Mouse (Mus musculus) left cerebral cortex, postnatal 14 days (tissue): ENCODE results near the gene Fbrs. TPM values are rescaled to one million over a fixed set of nuclear protein-coding genes. Genes with fewer than 3 reads are reported as not detected.
"Not testable (repeated sequence)": the region's sequence is repeated elsewhere in the genome, so short reads cannot be mapped to it uniquely, and the experiment has no call there.

Experiments
- DNase-seq, 2 experiments: peaks; one replicate each; pipeline ENCODE4 v3.0.0; 2021 to 2022; ENCODE audit warnings: low spot score in 2 of 2, mixed read lengths in 1 of 2
- intact Hi-C: fragments of 180-260 bp; cut with DNase I; formaldehyde crosslinking; loops from one replicate; pipeline ENCODE4 v1.15.1; 2025
- total RNA-seq, 2 experiments: library from RNA; stranded (reverse); gene quantifications; 2 replicates each; pipeline ENCODE4 v1.2.3; 2021

The Fbrs gene
- total RNA-seq, 2 experiments from 2014 or later: 52.9 to 66.0 TPM

GRCm38 (mm10) chr7:127473705-127474104 lies 5.3 kb upstream of the Fbrs start:
- intact Hi-C loops: loop anchor here (5.0 kb wide), 1 partner anchor 111 kb away; no protein-coding TSS in a partner anchor
- peak in 1 of 2 experiments; percentile 15 for DNase-seq

GRCm38 (mm10) chr7:127474378-127475070 lies 4.5 kb upstream of the Fbrs start:
- no peak for DNase-seq

GRCm38 (mm10) chr7:127475186-127475740 lies 3.7 kb upstream of the Fbrs start:
- intact Hi-C loops: loop anchor here (5.0 kb wide), 1 partner anchor 213 kb away; the partner anchor contains the start of gene Dctpp1
- DNase-seq: no peak

More at GRCm38 (mm10) chr7:127474378-127475070, 4.5 kb upstream of the Fbrs start:
- intact Hi-C loops: loop anchor here (5.0 kb wide), 2 partner anchors 112 to 212 kb away; partner anchors contain the start of gene Dctpp1

GRCm38 (mm10) chr7:127476336-127476735 lies 2.7 kb upstream of the Fbrs start:
- intact Hi-C loops: loop anchor here (5.0 kb wide), 1 partner anchor 214 kb away; the partner anchor contains the start of gene Dctpp1
- DNase-seq: no peak

GRCm38 (mm10) chr7:127476855-127477254 lies 2.1 kb upstream of the Fbrs start:
- no peak for DNase-seq
- intact Hi-C loops: loop anchor here (5.0 kb wide), 1 partner anchor 215 kb away; the partner anchor contains the start of gene Dctpp1

- peak; percentile 99 to 100 for DNase-seq
- intact Hi-C loops: loop anchor here (5.0 kb wide), 1 partner anchor 216 kb away; the partner anchor contains the start of gene Dctpp1
These were observed 1.0 kb upstream of the Fbrs start for GRCm38 (mm10) chr7:127477687-127478634.

GRCm38 (mm10) chr7:127479318-127480225 lies 573 bp downstream of the Fbrs start:
- intact Hi-C loops: loop anchor here (5.0 kb wide), 1 partner anchor 217 kb away; the partner anchor contains the start of gene Dctpp1
- peak in 1 of 2 experiments; percentile 12 for DNase-seq

GRCm38 (mm10) chr7:127480321-127480720 lies 1.3 kb downstream of the Fbrs start:
- DNase-seq: no peak
- intact Hi-C loops: no loop called here

- DNase-seq: no peak
- intact Hi-C loops: no loop called here
These were observed 6.4 kb downstream of the Fbrs start for GRCm38 (mm10) chr7:127485416-127485815.

GRCm38 (mm10) chr7:127488364-127488763 lies 9.4 kb downstream of the Fbrs start:
- DNase-seq, intact Hi-C loops: not testable (repeated sequence)

GRCm38 (mm10) chr7:127489982-127490381 lies 11.0 kb downstream of the Fbrs start:
- DNase-seq: no peak
- intact Hi-C loops: no loop called here

GRCm38 (mm10) chr7:127491846-127492245 lies 12.8 kb downstream of the Fbrs start:
- intact Hi-C loops: no loop called here
- no peak for DNase-seq

GRCm38 (mm10) chr7:127494648-127495047 lies 15.6 kb downstream of the Fbrs start:
- no peak for DNase-seq
- intact Hi-C loops: no loop called here

GRCm38 (mm10) chr7:127497382-127497781 lies 18.4 kb downstream of the Fbrs start:
- intact Hi-C loops: no loop called here
- DNase-seq: no peak

- intact Hi-C loops: loop anchor here (2.0 kb wide), 1 partner anchor 136 kb away; no protein-coding TSS in a partner anchor
- peak in 1 of 2 experiments; percentile 51 for DNase-seq
These were observed 19.4 kb downstream of the Fbrs start for GRCm38 (mm10) chr7:127498407-127498806.

GRCm38 (mm10) chr7:127508291-127508690 lies 29.3 kb downstream of the Fbrs start:
- no peak for DNase-seq
- intact Hi-C loops: no loop called here

- DNase-seq, intact Hi-C loops: not testable (repeated sequence)
These were observed 30.8 kb downstream of the Fbrs start for GRCm38 (mm10) chr7:127509830-127510229.

- DNase-seq: peak in 1 of 2 experiments; percentile 28
- intact Hi-C loops: no loop called here
These were observed 32.2 kb downstream of the Fbrs start for GRCm38 (mm10) chr7:127511241-127511640.
